8 mouse cellular contexts compared by ENCODE assay signal in the genomic region with DNA sequence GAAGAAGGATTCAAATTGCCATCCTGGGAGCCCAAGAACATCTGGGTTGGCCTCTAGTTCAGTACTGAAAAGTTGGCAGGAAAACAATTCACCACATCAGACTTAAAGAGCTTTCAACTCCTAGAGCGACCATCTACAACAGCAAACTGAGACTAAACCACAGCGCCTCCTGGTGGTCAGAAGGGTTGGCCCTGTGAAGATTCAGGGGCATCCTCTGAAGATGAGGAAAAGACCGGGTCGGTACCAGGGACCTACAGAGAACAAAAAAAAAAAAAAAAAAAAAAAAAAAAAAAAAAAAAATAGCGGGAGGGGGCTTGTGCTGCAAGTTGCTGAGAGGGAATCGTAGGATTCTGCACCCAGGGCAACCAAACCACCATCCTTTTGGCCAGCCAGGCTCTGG. TPM values are rescaled to one million over a fixed set of nuclear protein-coding genes. Genes with fewer than 3 reads are reported as not detected.
DNase-seq lines count a peak whose midpoint lies in the region; ATAC-seq lines count a peak whose summit lies in the region.

No protein-coding gene starts in this region.

- DNase-seq in cerebellum, postnatal 14 days, result peak; percentile 47 to 78
- no peak for DNase-seq in cerebellum, adult 8-10 months
- DNase-seq in urinary bladder, postnatal 14 days (ENCODE audit: low spot score), result peak; percentile 63
- DNase-seq in urinary bladder, postnatal 10 days (ENCODE audit: low spot score), result no peak
- DNase-seq in kidney, postnatal 14 days, result peak; percentile 58
- peak; percentile 92 for DNase-seq in thymus, postnatal 4 days

- ATAC-seq in erythroblast, adult 5-6 weeks (replicated peaks; ENCODE audit: low FRiP score, poor library complexity, severe bottlenecking), result peak; percentile 84
- peak; percentile 62 for ATAC-seq in monocyte, adult 5-6 weeks (replicated peaks; ENCODE audit: insufficient number of reproducible peaks, low FRiP score, low TSS enrichment, poor library complexity, severe bottlenecking)

RNA-seq across cellular contexts. Expression of a gene that starts 0.7 kb away (rescaled TPM):
- not detected in 2 replicates for total RNA-seq in erythroblast, adult 5-6 weeks (2015; ENCODE audit: low replicate concordance)
- total RNA-seq in erythroblast, adult 5-6 weeks (2017; ENCODE audit: low replicate concordance), result not detected in 2 replicates
- total RNA-seq in monocyte, adult 5-6 weeks (2017), result not detected in 3 replicates

RNA-seq across cellular contexts. Expression of a gene that starts 10.2 kb away (rescaled TPM):
- 20.5 and 31.9 TPM in 2 replicates for total RNA-seq in erythroblast, adult 5-6 weeks (2015; ENCODE audit: low replicate concordance)
- 37.9 and 51.6 TPM in 2 replicates for total RNA-seq in erythroblast, adult 5-6 weeks (2017; ENCODE audit: low replicate concordance)
- total RNA-seq in monocyte, adult 5-6 weeks (2017), result 10.6 to 34.4 TPM (median 16.6 TPM) in 3 replicates

RNA-seq across cellular contexts. Expression of a gene that starts 28.1 kb away (rescaled TPM):
- total RNA-seq in erythroblast, adult 5-6 weeks (2015; ENCODE audit: low replicate concordance), result 1.0 and 2.5 TPM in 2 replicates
- 0.60 and 1.1 TPM in 2 replicates for total RNA-seq in erythroblast, adult 5-6 weeks (2017; ENCODE audit: low replicate concordance)
- 0.43 to 1.6 TPM in 2 of 3 replicates, not detected in the other for total RNA-seq in monocyte, adult 5-6 weeks (2017)

RNA-seq across cellular contexts. Expression of a gene that starts 28.8 kb away (rescaled TPM):
- not detected in 2 replicates for total RNA-seq in erythroblast, adult 5-6 weeks (2015; ENCODE audit: low replicate concordance)
- not detected in 2 replicates for total RNA-seq in erythroblast, adult 5-6 weeks (2017; ENCODE audit: low replicate concordance)
- not detected in 3 replicates for total RNA-seq in monocyte, adult 5-6 weeks (2017)

RNA-seq across cellular contexts. Expression of a gene that starts 46.5 kb away (rescaled TPM):
- total RNA-seq in erythroblast, adult 5-6 weeks (2015; ENCODE audit: low replicate concordance), result not detected in 2 replicates
- 4.6 TPM in 1 of 2 replicates, not detected in the other for total RNA-seq in erythroblast, adult 5-6 weeks (2017; ENCODE audit: low replicate concordance)
- 1.0 to 3.5 TPM (median 2.2 TPM) in 3 replicates for total RNA-seq in monocyte, adult 5-6 weeks (2017)

Comparison
In these comparisons a context has a peak if more than half of its experiments do, and no peak if none do; other contexts are left out.
1. DNase-seq: peak in cerebellum, postnatal 14 days (2 of 2), urinary bladder, postnatal 14 days (single experiment), kidney, postnatal 14 days (single experiment) and thymus, postnatal 4 days (single experiment); none in cerebellum, adult 8-10 months (single experiment) and urinary bladder, postnatal 10 days (single experiment).